Mouse (Mus musculus) lung, postnatal 0 days (tissue): ENCODE measurements at regions not wholly inside any gene's neighbourhood (a gene's known extent, or its start where the extent isn't known, plus 50 kb on each side); places are given as distances from the start of the nearest gene placed in this dataset.

Experiments
- CTCF ChIP-seq: IDR thresholded peaks from 2 replicates; pipeline ENCODE4 v1.5.1; 2016; ENCODE audit warnings: antibody characterized with exemption, mild to moderate bottlenecking
- EP300 ChIP-seq: IDR thresholded peaks from 2 replicates; pipeline ENCODE4 v1.6.1; 2016; ENCODE audit warnings: antibody characterized with exemption, mild to moderate bottlenecking, control low read depth

GRCm38 (mm10) chr7:145112887-145113531, 94.9 kb downstream of the 1810010D01Rik start:
- no peak for TF ChIP-seq CTCF
- TF ChIP-seq EP300, result no peak
